Mouse (Mus musculus): Measurements from ENCODE around the gene Gm29797. TPM values are rescaled to one million over a fixed set of nuclear protein-coding genes. Genes with fewer than 3 reads are reported as not detected.

Gene Gm29797
- total and polyA plus RNA-seq, 2 experiments from 2014 or later = not detected

DNA sequence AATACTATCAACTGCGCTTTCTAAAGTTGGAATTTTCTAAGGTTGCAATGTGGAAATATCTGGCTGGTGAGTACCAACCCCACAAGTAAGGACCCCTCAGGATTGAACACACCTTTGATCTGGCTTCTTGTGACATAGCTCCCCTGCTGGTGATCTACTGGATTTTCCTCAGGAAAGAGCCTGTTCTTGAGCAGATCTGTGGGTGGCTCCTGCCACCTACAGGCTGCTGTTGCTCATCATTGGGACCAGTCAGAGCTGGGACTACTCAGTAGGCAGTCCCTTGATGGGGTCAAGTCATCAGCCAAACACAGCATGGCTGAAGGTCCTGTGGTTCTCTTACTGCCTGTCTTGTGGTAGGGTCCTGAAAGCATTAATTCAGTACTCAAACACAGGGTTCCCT is 21.9 kb downstream of the Gm29797 start:
- Histone ChIP-seq H3K36me3 (ENCODE audit: insufficient read depth) (peaks cover 2% of the 10 kb centered on the region; the same call in 1 of the 2 replicates), H3K4me3 (ENCODE audit: low read depth, low read length) (no peak overlapping the region), H3K9me3 (ENCODE audit: low read length) (no peaks in the 10 kb centered on the region), H3K4me2 (ENCODE audit: low read depth) (no peak overlapping the region), H3K9ac (no peak overlapping the region), H3K27me3 (ENCODE audit: insufficient read depth, low read length) (0 out of 2 replicates have a peak, but pooled peaks cover 3% of the 10 kb centered on the region), H3K4me1 (ENCODE audit: insufficient read depth) (peaks cover 21% of the 10 kb centered on the region), H3K27ac (ENCODE audit: low read depth, low read length) (no peak overlapping the region)
- DNase-seq = peak; percentile 85
- peak; percentile 98 for TF ChIP-seq CTCF (IDR thresholded peaks at IDR 0.05; ENCODE audit: low read depth)
- 47% methylated on average over 1 of the region's 1 CpGs for WGBS
- peak; percentile 75 for ATAC-seq

DNA sequence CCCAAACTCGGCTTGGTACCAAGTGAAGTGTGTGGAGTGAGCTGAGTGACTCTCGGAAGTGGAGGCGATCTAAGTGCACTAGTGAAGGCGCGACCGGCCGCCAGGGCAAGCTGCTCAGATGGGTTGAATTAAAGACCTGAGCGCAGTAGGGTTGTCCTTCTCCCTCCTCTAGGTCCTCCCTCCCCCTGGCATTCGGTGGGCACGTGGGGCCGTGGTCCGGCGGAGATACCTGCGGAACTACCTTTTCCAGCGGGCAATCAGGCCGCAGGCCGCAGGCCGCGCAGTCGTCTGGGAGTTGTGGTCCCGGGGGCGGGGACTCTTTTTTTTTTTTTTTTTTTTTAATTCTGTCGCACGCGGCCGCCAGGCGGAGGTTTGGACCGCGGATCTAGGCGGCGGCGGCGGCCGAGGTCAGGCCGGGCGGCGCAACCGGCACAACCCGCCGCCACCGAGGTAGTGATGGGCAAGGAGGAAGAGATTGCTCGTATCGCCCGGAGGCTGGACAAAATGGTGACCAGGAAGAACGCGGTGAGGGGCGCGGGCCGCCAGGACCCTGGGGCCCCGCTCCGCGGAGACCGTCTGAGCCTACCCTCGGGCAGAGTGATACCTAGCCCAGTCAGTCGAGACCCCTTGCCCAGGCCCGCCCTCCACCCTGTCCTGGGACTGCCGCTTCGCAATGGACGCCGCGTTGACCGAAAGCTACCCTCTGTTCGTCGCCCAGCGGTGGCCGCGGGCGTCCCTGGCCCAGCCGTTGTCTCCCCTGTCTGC is 23.3 kb downstream of the Gm29797 start, which contains the start of gene Tcea2:
TSS of gene Tcea2 (plus strand) at position 360 of the 765 bp plus-strand sequence.
- WGBS = under 1% methylated on average over 59 of the region's 69 CpGs
- Histone ChIP-seq H3K27me3 (ENCODE audit: insufficient read depth, low read length) (no peaks in the 10 kb centered on the region), H3K9me3 (ENCODE audit: low read length) (no peaks in the 10 kb centered on the region), H3K4me3 (ENCODE audit: low read depth, low read length) (peak within 1 kb of the TSS; percentile 72), H3K9ac (peak within 1 kb of the TSS; percentile 88), H3K36me3 (ENCODE audit: insufficient read depth) (peaks cover 10% of the 10 kb centered on the region; the same call in 1 of the 2 replicates), H3K27ac (ENCODE audit: low read depth, low read length) (peak within 1 kb of the TSS; percentile 67), H3K4me2 (ENCODE audit: low read depth) (peak within 1 kb of the TSS; percentile 97), H3K4me1 (ENCODE audit: insufficient read depth) (peaks cover 21% of the 10 kb centered on the region)
- peak; percentile 44 for ATAC-seq
- DNase-seq = peak; percentile 84
- peak; percentile 42 for TF ChIP-seq CTCF (IDR thresholded peaks at IDR 0.05; ENCODE audit: low read depth)

DNA sequence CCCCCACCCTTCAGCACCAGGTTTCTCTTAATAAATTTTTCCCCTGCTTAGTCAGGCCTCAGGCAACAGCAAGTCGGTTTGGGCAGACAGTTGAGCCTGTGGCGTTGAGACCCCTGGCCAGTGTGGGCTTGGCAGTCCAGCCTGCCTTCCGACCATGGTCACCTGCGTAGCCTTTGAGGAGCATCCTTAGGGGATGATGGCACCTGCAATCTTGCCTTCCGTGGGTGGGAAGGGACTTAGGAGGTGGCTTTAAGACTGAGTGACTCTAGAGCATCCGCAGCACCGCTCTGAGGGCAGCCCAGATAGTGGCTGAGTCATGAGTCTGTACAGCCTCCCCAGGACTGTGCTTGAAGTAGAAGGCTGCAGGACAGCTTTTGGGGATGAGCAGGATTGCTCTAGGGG is 23.9 kb downstream of the Gm29797 start:
- Histone ChIP-seq H3K9ac (peak overlapping the region; percentile 88), H3K36me3 (ENCODE audit: insufficient read depth) (peaks cover 13% of the 10 kb centered on the region), H3K4me2 (ENCODE audit: low read depth) (peak overlapping the region; percentile 97), H3K4me1 (ENCODE audit: insufficient read depth) (peaks cover 15% of the 10 kb centered on the region), H3K4me3 (ENCODE audit: low read depth, low read length) (peak overlapping the region; percentile 72), H3K27ac (ENCODE audit: low read depth, low read length) (peak overlapping the region; percentile 67), H3K9me3 (ENCODE audit: low read length) (no peaks in the 10 kb centered on the region), H3K27me3 (ENCODE audit: insufficient read depth, low read length) (no peaks in the 10 kb centered on the region)
- DNase-seq (peak; percentile 46), ATAC-seq (peak; percentile 60)
- no peak for TF ChIP-seq CTCF (IDR thresholded peaks at IDR 0.05; ENCODE audit: low read depth)
- 12% methylated on average over 7 of the region's 7 CpGs for WGBS

DNA sequence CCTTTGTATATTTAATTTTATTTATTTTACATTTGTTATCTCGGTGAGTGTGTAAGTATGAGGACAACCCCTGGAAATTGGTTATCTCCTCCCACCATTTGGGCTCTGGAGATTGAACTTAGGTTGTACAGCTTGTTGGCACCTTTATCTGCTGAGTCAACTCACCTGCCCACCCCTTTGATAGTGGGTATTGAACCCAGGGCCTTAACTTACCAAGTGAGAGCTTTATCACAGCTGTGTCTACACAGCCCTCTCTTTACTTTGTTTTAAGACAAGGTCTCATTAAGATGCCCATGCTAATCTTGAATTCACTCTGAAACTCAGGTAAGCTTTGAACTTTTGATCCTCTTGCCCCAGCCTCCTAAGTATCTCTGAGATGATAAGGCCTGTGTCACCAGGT is 25.1 kb downstream of the Gm29797 start:
- H3K4me3 ChIP-seq (ENCODE audit: low read depth, low read length) = no peak overlapping the region
- TF ChIP-seq CTCF (IDR thresholded peaks at IDR 0.05; ENCODE audit: low read depth) = no peak
- H3K27ac ChIP-seq (ENCODE audit: low read depth, low read length) = no peak overlapping the region
- H3K4me2 ChIP-seq (ENCODE audit: low read depth) = no peak overlapping the region
- no peaks in the 10 kb centered on the region for H3K9me3 ChIP-seq (ENCODE audit: low read length)
- peaks cover 21% of the 10 kb centered on the region for H3K36me3 ChIP-seq (ENCODE audit: insufficient read depth)
- WGBS = 95% methylated on average over 1 of the region's 1 CpGs
- peaks cover 13% of the 10 kb centered on the region for H3K4me1 ChIP-seq (ENCODE audit: insufficient read depth)
- ATAC-seq (no peak), DNase-seq (no peak)
- no peak overlapping the region for H3K9ac ChIP-seq
- no peaks in the 10 kb centered on the region for H3K27me3 ChIP-seq (ENCODE audit: insufficient read depth, low read length)

DNA sequence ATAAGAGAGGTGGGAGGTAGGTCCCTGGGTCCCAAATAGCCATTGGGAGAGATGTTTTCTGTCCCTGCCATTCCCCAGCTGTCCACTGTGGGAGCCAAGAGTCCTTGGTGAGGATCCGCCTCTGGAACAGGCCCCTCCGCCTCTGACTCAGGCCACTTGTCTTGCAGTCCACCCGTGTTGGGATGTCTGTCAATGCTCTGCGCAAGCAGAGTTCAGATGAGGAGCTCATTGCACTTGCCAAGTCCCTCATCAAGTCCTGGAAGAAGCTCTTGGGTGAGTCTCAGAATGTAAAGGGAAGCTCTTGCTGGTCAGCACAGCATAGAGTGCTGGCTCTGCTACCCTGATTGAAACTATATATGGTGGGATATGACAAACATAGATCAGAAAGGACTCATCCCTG is 26.5 kb downstream of the Gm29797 start:
- Histone ChIP-seq H3K4me3 (ENCODE audit: low read depth, low read length) (no peak overlapping the region), H3K4me2 (ENCODE audit: low read depth) (no peak overlapping the region), H3K36me3 (ENCODE audit: insufficient read depth) (peaks cover 35% of the 10 kb centered on the region), H3K9ac (no peak overlapping the region), H3K27ac (ENCODE audit: low read depth, low read length) (no peak overlapping the region), H3K27me3 (ENCODE audit: insufficient read depth, low read length) (no peaks in the 10 kb centered on the region), H3K4me1 (ENCODE audit: insufficient read depth) (peaks cover 13% of the 10 kb centered on the region), H3K9me3 (ENCODE audit: low read length) (no peaks in the 10 kb centered on the region)
- 70% methylated on average over 4 of the region's 4 CpGs for WGBS
- TF ChIP-seq CTCF (IDR thresholded peaks at IDR 0.05; ENCODE audit: low read depth) = no peak
- DNase-seq = no peak
- ATAC-seq = no peak

DNA sequence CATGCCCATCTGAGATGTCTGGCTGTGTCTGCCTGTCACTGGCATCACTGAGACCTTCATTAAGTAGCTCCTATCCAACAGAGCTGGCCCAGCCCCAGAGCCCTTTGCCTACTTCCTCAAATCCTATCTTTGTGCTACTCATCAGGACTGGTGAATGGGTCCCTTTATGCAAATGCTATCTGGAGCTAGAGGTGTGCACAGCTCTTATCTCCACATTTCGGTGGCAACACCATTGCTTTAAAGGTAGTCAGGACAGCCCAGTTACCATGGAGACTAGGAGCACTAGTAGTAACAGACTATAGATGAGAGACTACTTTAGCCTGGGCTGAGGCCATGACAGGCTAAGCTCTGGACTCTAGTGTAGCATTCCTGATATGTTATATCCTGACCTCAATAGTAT is 27.9 kb downstream of the Gm29797 start:
- Histone ChIP-seq H3K9ac (no peak overlapping the region), H3K4me2 (ENCODE audit: low read depth) (no peak overlapping the region), H3K4me1 (ENCODE audit: insufficient read depth) (peaks cover 13% of the 10 kb centered on the region), H3K9me3 (ENCODE audit: low read length) (no peaks in the 10 kb centered on the region), H3K36me3 (ENCODE audit: insufficient read depth) (peaks cover 46% of the 10 kb centered on the region), H3K27ac (ENCODE audit: low read depth, low read length) (no peak overlapping the region), H3K4me3 (ENCODE audit: low read depth, low read length) (no peak overlapping the region), H3K27me3 (ENCODE audit: insufficient read depth, low read length) (no peaks in the 10 kb centered on the region)
- ATAC-seq (no peak), DNase-seq (no peak)
- 91% methylated on average over 1 of the region's 1 CpGs for WGBS
- TF ChIP-seq CTCF (IDR thresholded peaks at IDR 0.05; ENCODE audit: low read depth) = no peak

DNA sequence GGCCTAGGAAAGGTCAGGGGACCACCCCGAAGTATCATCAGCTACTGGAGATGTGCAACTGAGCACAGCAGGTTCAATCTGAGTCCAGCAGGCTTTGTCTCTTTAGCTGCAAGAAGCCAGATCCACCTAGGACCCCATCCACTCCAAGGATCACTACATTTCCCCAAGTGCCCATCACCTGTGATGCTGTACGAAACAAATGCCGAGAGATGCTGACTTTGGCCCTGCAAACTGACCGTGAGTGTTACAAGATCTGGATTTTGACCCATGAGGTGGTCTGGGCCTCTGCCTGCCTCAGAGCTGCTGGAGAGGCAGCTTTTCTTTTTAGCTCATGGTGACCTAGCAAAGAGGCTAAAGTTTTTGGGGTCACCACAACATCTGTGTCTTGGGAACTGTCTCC is 28.9 kb downstream of the Gm29797 start:
- H3K27me3 ChIP-seq (ENCODE audit: insufficient read depth, low read length) = no peaks in the 10 kb centered on the region
- peaks cover 13% of the 10 kb centered on the region for H3K4me1 ChIP-seq (ENCODE audit: insufficient read depth)
- H3K4me2 ChIP-seq (ENCODE audit: low read depth) = no peak overlapping the region
- H3K27ac ChIP-seq (ENCODE audit: low read depth, low read length) = no peak overlapping the region
- 94% methylated on average over 4 of the region's 4 CpGs for WGBS
- DNase-seq (no peak), ATAC-seq (no peak)
- H3K9me3 ChIP-seq (ENCODE audit: low read length) = no peaks in the 10 kb centered on the region
- no peak for TF ChIP-seq CTCF (IDR thresholded peaks at IDR 0.05; ENCODE audit: low read depth)
- H3K4me3 ChIP-seq (ENCODE audit: low read depth, low read length) = no peak overlapping the region
- no peak overlapping the region for H3K9ac ChIP-seq
- H3K36me3 ChIP-seq (ENCODE audit: insufficient read depth) = peaks cover 46% of the 10 kb centered on the region
